Mouse (Mus musculus): ENCODE measurements at regions not wholly inside any gene's neighbourhood (a gene's known extent, or its start where the extent isn't known, plus 50 kb on each side); places are given as distances from the start of the nearest gene placed in this dataset.

- WGBS, result 64% methylated on average over 1 of the region's 1 CpGs
- Histone ChIP-seq H3K27ac (no peak overlapping the region), H3K27me3 (peaks cover 19% of the 10 kb centered on the region; the same call in 1 of the 2 replicates), H3K9me3 (no peaks in the 10 kb centered on the region), H3K9ac (no peak overlapping the region), H3K4me1 (no peaks in the 10 kb centered on the region), H3K36me3 (no peaks in the 10 kb centered on the region), H3K4me2 (no peak overlapping the region), H3K4me3 (no peak overlapping the region)
- ATAC-seq (ENCODE audit: borderline replicate concordance, extremely low read depth, low FRiP score, low TSS enrichment), result no peak
Measured at GRCm38 (mm10) chr8:26650287-26650686, 326.8 kb upstream of the Zfp703 start.

- Histone ChIP-seq H3K36me3 (no peaks in the 10 kb centered on the region), H3K9me3 (no peaks in the 10 kb centered on the region), H3K27me3 (peaks cover 45% of the 10 kb centered on the region), H3K4me1 (no peaks in the 10 kb centered on the region), H3K4me2 (no peak overlapping the region), H3K9ac (no peak overlapping the region), H3K4me3 (no peak overlapping the region), H3K27ac (no peak overlapping the region)
- ATAC-seq (ENCODE audit: borderline replicate concordance, extremely low read depth, low FRiP score, low TSS enrichment), result no peak
- WGBS, result 27% methylated on average over 8 of the region's 8 CpGs
Measured at GRCm38 (mm10) chr8:26655897-26656296, 321.2 kb upstream of the Zfp703 start.

- Histone ChIP-seq H3K4me1 (no peaks in the 10 kb centered on the region), H3K9me3 (no peaks in the 10 kb centered on the region), H3K36me3 (no peaks in the 10 kb centered on the region), H3K27me3 (peaks cover 50% of the 10 kb centered on the region), H3K27ac (no peak overlapping the region), H3K9ac (no peak overlapping the region), H3K4me2 (no peak overlapping the region), H3K4me3 (no peak overlapping the region)
- no peak for ATAC-seq (ENCODE audit: borderline replicate concordance, extremely low read depth, low FRiP score, low TSS enrichment)
- 55% methylated on average over 13 of the region's 13 CpGs for WGBS
Measured at GRCm38 (mm10) chr8:26656310-26657075, 320.6 kb upstream of the Zfp703 start.

- Histone ChIP-seq H3K9ac (no peak overlapping the region), H3K4me3 (no peak overlapping the region), H3K27me3 (peaks cover 44% of the 10 kb centered on the region), H3K36me3 (no peaks in the 10 kb centered on the region), H3K4me1 (no peaks in the 10 kb centered on the region), H3K9me3 (no peaks in the 10 kb centered on the region), H3K4me2 (no peak overlapping the region), H3K27ac (no peak overlapping the region)
- ATAC-seq (ENCODE audit: borderline replicate concordance, extremely low read depth, low FRiP score, low TSS enrichment), result no peak
- 33% methylated on average over 1 of the region's 1 CpGs for WGBS
Measured at GRCm38 (mm10) chr8:26659381-26659780, 317.7 kb upstream of the Zfp703 start.

GRCm38 (mm10) chr8:26669541-26669940, 307.6 kb upstream of the Zfp703 start:
- Histone ChIP-seq H3K27me3 (peaks cover 36% of the 10 kb centered on the region; the same call in 1 of the 2 replicates), H3K4me2 (no peak overlapping the region), H3K4me1 (no peaks in the 10 kb centered on the region), H3K9me3 (no peaks in the 10 kb centered on the region), H3K9ac (no peak overlapping the region), H3K36me3 (no peaks in the 10 kb centered on the region), H3K4me3 (no peak overlapping the region), H3K27ac (no peak overlapping the region)
- ATAC-seq (ENCODE audit: borderline replicate concordance, extremely low read depth, low FRiP score, low TSS enrichment), result no peak
- WGBS, result 73% methylated on average over 3 of the region's 3 CpGs

GRCm38 (mm10) chr8:26672486-26673395, 304.4 kb upstream of the Zfp703 start:
- Histone ChIP-seq H3K4me1 (no peaks in the 10 kb centered on the region), H3K9ac (no peak overlapping the region), H3K4me3 (no peak overlapping the region), H3K27me3 (peaks cover 50% of the 10 kb centered on the region), H3K36me3 (no peaks in the 10 kb centered on the region), H3K9me3 (no peaks in the 10 kb centered on the region), H3K4me2 (no peak overlapping the region), H3K27ac (no peak overlapping the region)
- WGBS, result 23% methylated on average over 9 of the region's 9 CpGs
- ATAC-seq (ENCODE audit: borderline replicate concordance, extremely low read depth, low FRiP score, low TSS enrichment), result no peak

- Histone ChIP-seq H3K36me3 (no peaks in the 10 kb centered on the region), H3K27ac (no peak overlapping the region), H3K4me1 (no peaks in the 10 kb centered on the region), H3K9ac (no peak overlapping the region), H3K9me3 (no peaks in the 10 kb centered on the region), H3K27me3 (peaks cover 48% of the 10 kb centered on the region), H3K4me3 (no peak overlapping the region), H3K4me2 (no peak overlapping the region)
- no peak for ATAC-seq (ENCODE audit: borderline replicate concordance, extremely low read depth, low FRiP score, low TSS enrichment)
- WGBS, result 48% methylated on average over 18 of the region's 18 CpGs
Measured at GRCm38 (mm10) chr8:26677584-26678138, 299.5 kb upstream of the Zfp703 start.

- H3K4me3 ChIP-seq, result no peak overlapping the region
- ATAC-seq (ENCODE audit: borderline replicate concordance, extremely low read depth, low FRiP score, low TSS enrichment), result no peak
- H3K36me3 ChIP-seq, result no peaks in the 10 kb centered on the region
- H3K9me3 ChIP-seq, result no peaks in the 10 kb centered on the region
- peaks cover 29% of the 10 kb centered on the region for H3K27me3 ChIP-seq
- H3K27ac ChIP-seq, result no peak overlapping the region
- no peaks in the 10 kb centered on the region for H3K4me1 ChIP-seq
- 49% methylated on average over 11 of the region's 11 CpGs for WGBS
- H3K9ac ChIP-seq, result no peak overlapping the region
- H3K4me2 ChIP-seq, result no peak overlapping the region
Measured at GRCm38 (mm10) chr8:26680891-26681381, 296.2 kb upstream of the Zfp703 start.

GRCm38 (mm10) chr8:26687146-26687545, 290.0 kb upstream of the Zfp703 start:
- H3K4me2 ChIP-seq, result no peak overlapping the region
- H3K36me3 ChIP-seq, result no peaks in the 10 kb centered on the region
- H3K27me3 ChIP-seq, result peaks cover 12% of the 10 kb centered on the region
- no peaks in the 10 kb centered on the region for H3K4me1 ChIP-seq
- no peak overlapping the region for H3K9ac ChIP-seq
- H3K4me3 ChIP-seq, result no peak overlapping the region
- ATAC-seq (ENCODE audit: borderline replicate concordance, extremely low read depth, low FRiP score, low TSS enrichment), result no peak
- no peaks in the 10 kb centered on the region for H3K9me3 ChIP-seq
- H3K27ac ChIP-seq, result no peak overlapping the region

- WGBS, result 40% methylated on average over 4 of the region's 4 CpGs
- Histone ChIP-seq H3K4me2 (no peak overlapping the region), H3K27ac (no peak overlapping the region), H3K9ac (no peak overlapping the region), H3K4me3 (no peak overlapping the region), H3K36me3 (no peaks in the 10 kb centered on the region), H3K4me1 (no peaks in the 10 kb centered on the region), H3K9me3 (no peaks in the 10 kb centered on the region), H3K27me3 (peaks cover 12% of the 10 kb centered on the region)
- no peak for ATAC-seq (ENCODE audit: borderline replicate concordance, extremely low read depth, low FRiP score, low TSS enrichment)
Measured at GRCm38 (mm10) chr8:26688035-26688434, 289.1 kb upstream of the Zfp703 start.

- Histone ChIP-seq H3K9ac (no peak overlapping the region), H3K4me2 (no peak overlapping the region), H3K36me3 (no peaks in the 10 kb centered on the region), H3K4me3 (no peak overlapping the region), H3K4me1 (no peaks in the 10 kb centered on the region), H3K27ac (no peak overlapping the region), H3K9me3 (no peaks in the 10 kb centered on the region), H3K27me3 (peaks cover 9% of the 10 kb centered on the region)
- WGBS, result 47% methylated on average over 5 of the region's 5 CpGs
- no peak for ATAC-seq (ENCODE audit: borderline replicate concordance, extremely low read depth, low FRiP score, low TSS enrichment)
Measured at GRCm38 (mm10) chr8:26688745-26689478, 288.2 kb upstream of the Zfp703 start.

Data from lung, embryonic 15.5 days (tissue).